Mouse (Mus musculus) CH12.LX (cell line): ENCODE data around the gene Pafah2.

Source experiments
- BHLHE40 ChIP-seq: IDR thresholded peaks from 2 replicates; pipeline ENCODE4 v1.6.1; 2011; ENCODE audit warnings: mild to moderate bottlenecking, low read depth, low read length, improper control_type of control experiment
- EP300 ChIP-seq: IDR thresholded peaks from 2 replicates; pipeline ENCODE4 v1.6.1; 2011; ENCODE audit warnings: low read length, improper control_type of control experiment
- ZMIZ1 ChIP-seq: IDR thresholded peaks from 2 replicates; pipeline ENCODE4 v1.6.1; 2012; ENCODE audit warnings: low read depth, mild to moderate bottlenecking, inconsistent platforms, low read length, improper control_type of control experiment

DNA sequence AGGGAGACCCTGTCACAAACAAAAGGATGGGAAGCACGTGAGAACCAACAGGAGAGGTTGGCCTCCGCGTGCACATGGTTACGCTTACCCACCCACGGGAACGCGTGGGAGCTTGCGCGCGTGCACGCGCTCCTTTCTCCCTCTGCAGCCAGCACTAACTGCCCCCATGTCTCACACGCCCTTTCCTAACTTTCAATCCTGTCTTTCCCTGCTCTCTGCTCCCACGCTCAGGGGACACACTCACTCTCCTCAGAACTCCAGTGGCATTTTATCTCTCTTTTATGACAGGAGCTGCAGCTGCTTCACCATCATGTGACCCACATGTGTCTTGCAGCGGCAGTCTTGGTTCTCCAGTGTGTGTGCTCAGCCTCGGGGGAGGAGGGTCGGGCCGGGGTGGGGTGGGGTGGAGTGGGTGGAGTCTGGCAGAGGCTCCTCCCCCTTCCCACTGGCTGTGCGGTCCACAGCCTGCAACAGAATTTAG, 5.1 kb downstream of the Pafah2 start:
- TF ChIP-seq EP300 (no peak), BHLHE40 (no peak), ZMIZ1 (no peak)
